Mouse (Mus musculus) lung, adult 10 weeks (tissue): ENCODE results near the gene Kcnf1. TPM values are rescaled to one million over a fixed set of nuclear protein-coding genes. Genes with fewer than 3 reads are reported as not detected.

Source experiments
- polyA plus RNA-seq: library from polyadenylated mRNA; stranded (reverse); fragments of 350-450 nt; fragmentation: Illumina TruSeq; extraction: RNeasy Lipid Tissue Mini Kit (QIAGEN cat#74804); gene quantifications from one replicate; pipeline ENCODE4 v1.2.3, GENCODE M21; 2014; ENCODE audit warnings: low read depth, low replicate concordance; ENCODE audit not compliant: insufficient read depth

Kcnf1 gene
- 0.22 TPM for polyA plus RNA-seq

DNA sequence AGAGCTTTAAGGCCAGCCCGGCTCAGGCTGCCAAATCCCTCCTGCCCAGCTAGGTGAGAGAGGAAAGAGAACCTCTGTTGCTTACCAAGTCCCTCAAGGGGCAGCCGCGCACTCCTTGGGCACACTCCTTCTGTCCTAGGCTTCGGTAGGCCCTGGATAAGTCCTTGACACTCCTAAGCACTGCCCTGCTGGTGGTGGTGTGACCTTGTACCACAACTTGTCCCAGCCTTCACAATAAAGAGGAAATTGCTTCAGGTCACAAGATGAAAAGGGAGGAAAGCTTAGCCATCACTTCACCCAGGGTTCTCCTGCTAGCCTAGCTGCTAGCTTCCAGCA lies at the start of gene Kcnf1:
Gene Kcnf1 (minus strand): TSS at position 132 of the 336 bp plus-strand sequence.

Other genes starting within 250 kb of the Kcnf1 start
- gene Pqlc3, start 176.5 kb downstream of the Kcnf1 start, polyA plus RNA-seq: 23.3 TPM
- gene 2410004P03Rik, start 165.2 kb downstream of the Kcnf1 start, polyA plus RNA-seq: 13.4 TPM
- gene Pdia6, start 89.7 kb upstream of the Kcnf1 start, polyA plus RNA-seq: 193 TPM
- 51.7 TPM for gene Atp6v1c2, start 152.5 kb upstream of the Kcnf1 start, polyA plus RNA-seq
- 6.1 TPM for gene Nol10, start 171.6 kb upstream of the Kcnf1 start, polyA plus RNA-seq